Mouse (Mus musculus) myocyte (in vitro differentiated cells): ENCODE data around the gene Nop10. TPM values are rescaled to one million over a fixed set of nuclear protein-coding genes. Genes with fewer than 3 reads are reported as not detected.

Experiments
- H3K27me3 ChIP-seq: one replicate; pipeline ENCODE4 v1.6.1; 2011; ENCODE audit not compliant: control insufficient read depth, insufficient read depth, insufficient read length
- H3K36me3 ChIP-seq: one replicate; pipeline ENCODE4 v1.6.1; 2011; ENCODE audit not compliant: control insufficient read depth, insufficient read depth
- H3K4me2 ChIP-seq: one replicate; pipeline ENCODE4 v1.6.1; 2011; ENCODE audit warnings: low read depth, control low read depth
- H3K4me3 ChIP-seq: one replicate; pipeline ENCODE4 v1.5.1; 2011; ENCODE audit warnings: mild to moderate bottlenecking, control low read depth, moderate library complexity
- H3K79me2 ChIP-seq: one replicate; pipeline ENCODE4 v1.6.1; 2011; ENCODE audit not compliant: control insufficient read depth, insufficient read depth
- H3ac ChIP-seq: one replicate; pipeline ENCODE4 v1.6.1; 2011; ENCODE audit not compliant: control insufficient read depth, insufficient read length
- CEBPB ChIP-seq: IDR thresholded peaks from 2 replicates; pipeline ENCODE4 v1.6.1; 2011; ENCODE audit warnings: mild to moderate bottlenecking, moderate library complexity; ENCODE audit not compliant: poor library complexity, insufficient read depth, severe bottlenecking
- E2F4 ChIP-seq: IDR thresholded peaks from one replicate; pipeline ENCODE4 v1.6.1; 2011; ENCODE audit warnings: mild to moderate bottlenecking, control low read depth, moderate library complexity; ENCODE audit not compliant: insufficient read depth
- MAX ChIP-seq: IDR thresholded peaks from one replicate; pipeline ENCODE4 v1.6.1; 2011; ENCODE audit warnings: low read depth, mild to moderate bottlenecking, control low read depth
- MYOD1 ChIP-seq, 3 experiments: IDR thresholded peaks; one replicate each; pipeline ENCODE4 v1.6.1; 2011; ENCODE audit warnings: control low read depth in 2 of 3, low read depth in 2 of 3, mild to moderate bottlenecking in 2 of 3, moderate library complexity in 1 of 3; ENCODE audit not compliant: insufficient read length in 2 of 3, control insufficient read depth in 1 of 3
- MYOG ChIP-seq, 3 experiments: IDR thresholded peaks; one replicate each; pipeline ENCODE4 v1.6.1; 2011; ENCODE audit warnings: control low read depth in 2 of 3, low read depth in 2 of 3, mild to moderate bottlenecking in 2 of 3; ENCODE audit not compliant: insufficient read length in 2 of 3, control insufficient read depth in 1 of 3, insufficient read depth in 1 of 3
- POLR2A ChIP-seq: IDR thresholded peaks from one replicate; pipeline ENCODE4 v1.6.1; 2011; ENCODE audit warnings: low read depth, mild to moderate bottlenecking, control low read depth, moderate library complexity; ENCODE audit not compliant: insufficient read length
- POLR2AphosphoS2 ChIP-seq: IDR thresholded peaks from one replicate; pipeline ENCODE4 v1.6.1; 2011; ENCODE audit warnings: low read depth, control low read depth; ENCODE audit not compliant: insufficient read length
- REST ChIP-seq: IDR thresholded peaks from one replicate; pipeline ENCODE4 v1.6.1; 2011; ENCODE audit warnings: mild to moderate bottlenecking, control low read depth, moderate library complexity; ENCODE audit not compliant: insufficient read depth, insufficient read length
- SRF ChIP-seq: IDR thresholded peaks from one replicate; pipeline ENCODE4 v1.6.1; 2011; ENCODE audit warnings: low read depth; ENCODE audit not compliant: control insufficient read depth, insufficient read length
- TCF12 ChIP-seq: IDR thresholded peaks from one replicate; pipeline ENCODE4 v1.6.1; 2011; ENCODE audit warnings: mild to moderate bottlenecking, control low read depth; ENCODE audit not compliant: poor library complexity, insufficient read depth, severe bottlenecking
- TCF3 ChIP-seq: IDR thresholded peaks from one replicate; pipeline ENCODE4 v1.6.1; 2011; ENCODE audit warnings: low read depth, control low read depth; ENCODE audit not compliant: insufficient read length
- USF1 ChIP-seq: IDR thresholded peaks from one replicate; pipeline ENCODE4 v1.6.1; 2011; ENCODE audit warnings: low read depth, mild to moderate bottlenecking, control low read depth, moderate library complexity
- polyA plus RNA-seq: library from polyadenylated mRNA; unstranded; fragments of >200 nt; fragmentation: generic; extraction: Trizol; gene quantifications from one replicate; pipeline ENCODE4 v1.2.1, GENCODE M21; 2012; ENCODE audit warnings: missing spikeins

Gene Nop10
- polyA plus RNA-seq, 1 experiment = 129 TPM

DNA sequence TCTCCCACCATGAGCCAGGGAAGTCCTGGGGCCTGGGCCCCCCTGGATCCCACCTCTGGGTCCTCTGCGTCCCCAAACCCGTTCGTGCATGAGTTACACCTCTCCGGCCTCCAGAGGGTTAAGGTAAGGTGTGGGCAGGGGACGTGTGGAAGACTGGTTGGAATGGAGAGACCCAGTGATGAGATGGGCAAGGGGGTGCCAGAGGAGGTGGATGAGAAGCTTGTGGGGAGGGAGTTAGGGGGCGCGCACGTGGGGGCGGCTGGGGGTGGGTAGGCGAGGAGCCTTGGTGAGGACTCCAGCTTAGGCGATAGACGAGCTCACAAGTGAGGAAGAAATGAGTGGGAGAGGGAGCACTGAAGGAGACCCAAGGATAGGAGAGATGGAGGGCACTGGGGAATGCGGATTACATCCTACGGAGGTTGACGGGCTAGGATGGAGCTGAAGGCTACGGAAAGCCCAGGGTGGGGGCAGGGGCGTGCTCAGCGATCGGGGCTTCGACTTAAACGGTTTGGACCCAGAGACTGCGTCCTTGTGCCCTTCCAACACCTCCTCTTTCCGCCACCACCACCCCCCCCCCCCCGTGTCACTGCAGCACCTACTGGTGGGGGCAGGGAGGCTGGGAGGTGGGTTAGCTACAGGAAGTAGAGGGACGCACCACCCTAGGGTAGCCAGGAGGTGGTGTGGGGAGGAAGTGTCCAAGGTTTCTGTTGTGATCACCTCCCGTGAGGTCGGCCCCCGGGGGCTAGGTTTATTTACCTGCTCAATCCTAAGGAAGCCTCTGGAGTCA is 21.6 kb upstream of the Nop10 start:
- Histone ChIP-seq H3K79me2 (peaks cover 5% of the 10 kb centered on the region), H3K27me3 (no peaks in the 10 kb centered on the region), H3K4me3 (peak overlapping the region; percentile 72), H3K4me2 (peak overlapping the region; percentile 83), H3K36me3 (no peaks in the 10 kb centered on the region), H3ac (peak overlapping the region; percentile 53)
- no peak for TF ChIP-seq MYOG (IDR thresholded peaks at IDR 0.05; ENCODE audit: control insufficient read depth in 1 of 3, insufficient read depth in 1 of 3, insufficient read length in 2 of 3, low read depth in 2 of 3)
- no peak for TF ChIP-seq CEBPB
- no peak for TF ChIP-seq REST
- no peak for TF ChIP-seq POLR2A
- no peak for TF ChIP-seq TCF12
- no peak for TF ChIP-seq POLR2AphosphoS2
- no peak for TF ChIP-seq MAX
- TF ChIP-seq MYOD1 (IDR thresholded peaks at IDR 0.05; ENCODE audit: control insufficient read depth in 1 of 3, insufficient read length in 2 of 3, low read depth in 2 of 3) = no peak
- no peak for TF ChIP-seq SRF
- TF ChIP-seq USF1 = no peak
- TF ChIP-seq E2F4 = no peak
- no peak for TF ChIP-seq TCF3

GRCm38 (mm10) chr2:112241787-112242186 is 19.9 kb upstream of the Nop10 start:
- Histone ChIP-seq H3K27me3 (no peaks in the 10 kb centered on the region), H3K4me3 (no peak overlapping the region), H3K79me2 (peaks cover 5% of the 10 kb centered on the region), H3K4me2 (no peak overlapping the region), H3ac (no peak overlapping the region), H3K36me3 (no peaks in the 10 kb centered on the region)
- no peak for TF ChIP-seq MYOD1 (IDR thresholded peaks at IDR 0.05; ENCODE audit: control insufficient read depth in 1 of 3, insufficient read length in 2 of 3, low read depth in 2 of 3)
- TF ChIP-seq MYOG (IDR thresholded peaks at IDR 0.05; ENCODE audit: control insufficient read depth in 1 of 3, insufficient read depth in 1 of 3, insufficient read length in 2 of 3, low read depth in 2 of 3) = no peak
- no peak for TF ChIP-seq REST
- TF ChIP-seq POLR2AphosphoS2 = no peak
- TF ChIP-seq POLR2A = no peak
- TF ChIP-seq SRF = no peak
- TF ChIP-seq TCF3 = no peak
- TF ChIP-seq CEBPB = no peak
- TF ChIP-seq USF1 = no peak
- no peak for TF ChIP-seq TCF12
- no peak for TF ChIP-seq MAX
- TF ChIP-seq E2F4 = no peak

- Histone ChIP-seq H3K4me3 (no peak overlapping the region), H3ac (no peak overlapping the region), H3K27me3 (no peaks in the 10 kb centered on the region), H3K36me3 (peaks cover 6% of the 10 kb centered on the region), H3K4me2 (no peak overlapping the region), H3K79me2 (no peaks in the 10 kb centered on the region)
- no peak for TF ChIP-seq MYOG (IDR thresholded peaks at IDR 0.05; ENCODE audit: control insufficient read depth in 1 of 3, insufficient read depth in 1 of 3, insufficient read length in 2 of 3, low read depth in 2 of 3)
- no peak for TF ChIP-seq USF1
- no peak for TF ChIP-seq MYOD1 (IDR thresholded peaks at IDR 0.05; ENCODE audit: control insufficient read depth in 1 of 3, insufficient read length in 2 of 3, low read depth in 2 of 3)
- TF ChIP-seq TCF12 = no peak
- no peak for TF ChIP-seq CEBPB
- TF ChIP-seq TCF3 = no peak
- no peak for TF ChIP-seq POLR2AphosphoS2
- TF ChIP-seq SRF = no peak
- no peak for TF ChIP-seq REST
- no peak for TF ChIP-seq POLR2A
- TF ChIP-seq E2F4 = no peak
- no peak for TF ChIP-seq MAX
These were observed 16.4 kb upstream of the Nop10 start for GRCm38 (mm10) chr2:112245307-112245706.

DNA sequence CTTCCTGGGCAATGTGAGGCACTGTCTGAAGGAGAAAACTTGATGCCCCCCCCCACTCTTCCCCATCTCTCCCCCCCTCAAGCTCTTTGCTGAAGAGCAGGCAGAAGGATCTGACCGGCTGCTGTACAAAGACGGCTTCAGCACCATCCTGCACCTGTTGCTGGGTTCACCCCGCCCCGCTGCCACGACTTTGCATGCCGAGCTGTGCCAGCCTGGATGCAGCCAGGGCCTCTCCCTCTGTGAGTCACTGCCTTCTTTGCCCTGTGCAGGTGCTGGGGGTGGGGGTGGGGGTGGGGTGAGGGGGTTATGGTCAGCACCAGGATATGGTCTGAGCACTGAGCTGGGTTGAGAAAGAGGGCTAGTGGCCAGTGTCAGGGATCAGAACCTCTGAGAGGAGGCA is 15.5 kb upstream of the Nop10 start:
- no peaks in the 10 kb centered on the region for H3K79me2 ChIP-seq
- TF ChIP-seq POLR2AphosphoS2 (no peak), MYOG (IDR thresholded peaks at IDR 0.05; ENCODE audit: control insufficient read depth in 1 of 3, insufficient read depth in 1 of 3, insufficient read length in 2 of 3, low read depth in 2 of 3) (peak; percentile 13 to 95 (median 95)), TCF3 (peak; percentile 61), MYOD1 (IDR thresholded peaks at IDR 0.05; ENCODE audit: control insufficient read depth in 1 of 3, insufficient read length in 2 of 3, low read depth in 2 of 3) (peak in 2 of 3 experiments; percentile 94 to 96), POLR2A (no peak), SRF (no peak)
- H3ac ChIP-seq = no peak overlapping the region
- no peak overlapping the region for H3K4me2 ChIP-seq
- H3K36me3 ChIP-seq = peaks cover 6% of the 10 kb centered on the region
- H3K27me3 ChIP-seq = no peaks in the 10 kb centered on the region
- H3K4me3 ChIP-seq = no peak overlapping the region
